Mouse (Mus musculus): ENCODE results near the gene Tmem50b.

DNA sequence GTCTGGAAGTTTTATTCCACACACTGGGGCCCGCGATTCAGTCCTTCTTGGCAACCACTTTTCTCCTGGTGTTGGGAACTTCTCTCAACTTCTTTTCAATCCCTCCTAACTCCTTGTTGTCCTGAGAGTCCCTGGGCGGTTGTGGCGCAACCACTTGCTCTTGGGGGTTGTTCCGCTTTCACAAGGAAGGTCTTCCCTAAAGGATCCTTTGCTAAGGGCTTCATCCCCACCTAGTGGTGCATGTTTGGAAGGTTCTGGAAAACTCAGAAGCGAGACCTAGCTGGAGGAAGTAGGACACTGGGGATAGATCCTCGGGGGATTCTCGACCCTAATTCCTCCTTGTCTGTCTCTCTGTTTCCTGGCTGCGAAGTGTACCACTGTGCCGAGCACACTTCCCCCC is 70.5 kb downstream of the Tmem50b start:
- TF ChIP-seq CTCF (IDR thresholded peaks at IDR 0.05; ENCODE audit: borderline replicate concordance, insufficient read depth, low read length) (no peak), POLR2A (IDR thresholded peaks at IDR 0.05; ENCODE audit: low read depth, low read length) (no peak)
